12 mouse cellular contexts compared by ENCODE assay signal in the genomic region with DNA sequence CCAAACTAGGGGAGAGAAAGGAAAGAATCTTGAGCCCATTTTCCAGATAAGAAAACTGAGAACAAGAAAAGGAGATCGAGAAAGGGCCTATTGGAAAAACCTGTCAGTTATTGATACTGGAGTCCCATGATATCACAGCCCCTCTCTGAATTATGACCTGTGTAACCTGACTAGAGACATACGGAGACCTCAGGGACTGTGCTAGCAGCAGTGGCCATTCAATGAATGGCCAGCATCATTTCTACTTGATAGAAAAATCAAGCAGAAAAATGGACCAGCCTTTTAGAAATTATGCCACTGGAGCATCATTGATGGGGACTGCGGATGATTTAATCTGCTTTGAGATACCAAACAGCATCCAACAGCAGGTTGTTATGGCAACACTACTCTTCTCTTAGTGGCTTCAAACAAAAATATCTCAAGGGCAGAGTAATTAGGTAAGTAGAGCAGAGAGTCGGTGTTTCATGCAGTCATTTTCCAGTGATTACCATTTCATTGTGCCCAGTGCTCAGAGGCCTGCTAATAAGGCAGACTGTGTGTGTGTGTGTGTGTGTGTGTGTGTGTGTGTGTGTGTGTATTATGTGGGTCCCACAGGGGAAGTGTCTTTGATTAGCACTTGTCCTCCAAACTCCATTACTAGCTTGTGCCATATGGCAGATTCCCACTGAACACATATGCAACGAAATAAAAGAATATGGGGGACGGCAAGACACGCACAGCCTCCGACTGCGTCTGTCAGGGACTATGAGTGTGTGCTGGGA. TPM values are rescaled to one million over a fixed set of nuclear protein-coding genes. Genes with fewer than 3 reads are reported as not detected.
A peak's percentile ranks its signal among the peaks of the same experiment; 100 is the strongest.
DNase-seq lines count a peak whose midpoint lies in the region; ATAC-seq and TF ChIP-seq lines count a peak whose summit lies in the region.
"Had no signal": no experiment of that assay in that cellular context is flagged by ENCODE, and none has a peak within 500 bp of the region (broad histone marks: within the 10 kb centered on the region; RNA-seq: fewer than 3 reads in every experiment).

No protein-coding gene starts in this region.

- H3K9ac ChIP-seq in forebrain, embryonic 14.5 days (ENCODE audit: low read length), result no peak overlapping the region
- H3K9ac ChIP-seq in midbrain, postnatal 0 days (replicated peaks; ENCODE audit: low read length, poor library complexity, severe bottlenecking), result no peak overlapping the region

- no peaks in the 10 kb centered on the region for H3K36me3 ChIP-seq in forebrain, embryonic 14.5 days (ENCODE audit: control insufficient read depth, insufficient read depth, low read length)
- H3K36me3 ChIP-seq in midbrain, postnatal 0 days (ENCODE audit: insufficient read depth, low read length), result no peaks in the 10 kb centered on the region

- peak overlapping the region; percentile 9; the same call in 1 of the 2 replicates for H3K27ac ChIP-seq in forebrain, embryonic 14.5 days (ENCODE audit: low read depth, low read length)
- H3K27ac ChIP-seq in layer of hippocampus, adult 2 months, result peak overlapping the region; percentile 71
- peak overlapping the region; percentile 62 for H3K27ac ChIP-seq in midbrain, postnatal 0 days (ENCODE audit: low read depth, low read length)
- H3K27ac ChIP-seq: kidney, postnatal 0 days; macrophage had no signal

- peaks cover 4% of the 10 kb centered on the region; the same call in 1 of the 2 replicates for H3K4me1 ChIP-seq in forebrain, embryonic 14.5 days (ENCODE audit: control insufficient read depth, insufficient read depth, low read length)
- no peaks in the 10 kb centered on the region; the same call in 1 of the 2 replicates for H3K4me1 ChIP-seq in midbrain, postnatal 0 days (ENCODE audit: insufficient read depth, low read length)

- DNase-seq in frontal cortex, postnatal 14 days (ENCODE audit: low spot score in 2 of 2), result no peak
- peak; percentile 73 for DNase-seq in forebrain, embryonic 14.5 days (ENCODE audit: low spot score)
- DNase-seq in layer of hippocampus, adult 2 months (ENCODE audit: low spot score in 2 of 2), result peak; percentile 58 to 77
- peak; percentile 72 for DNase-seq in midbrain, postnatal 0 days (ENCODE audit: low spot score)
- no peak for DNase-seq in kidney, postnatal 36 days
- DNase-seq in heart, adult 9 months (ENCODE audit: low spot score in 2 of 2), result no peak
- DNase-seq: adrenal gland, postnatal 36 days had no signal

- WGBS in forebrain, embryonic 14.5 days, result 62% methylated on average over 9 of the region's 9 CpGs
- 50% methylated on average over 9 of the region's 9 CpGs for WGBS in midbrain, postnatal 0 days

- H3K4me2 ChIP-seq in forebrain, embryonic 14.5 days (ENCODE audit: low read length), result no peak overlapping the region
- no peak overlapping the region for H3K4me2 ChIP-seq in midbrain, postnatal 0 days (ENCODE audit: low read depth, low read length, poor library complexity, severe bottlenecking)

- peak; percentile 77 for ATAC-seq in frontal cortex, adult (ENCODE audit: low TSS enrichment)
- peak; percentile 85 for ATAC-seq in forebrain, embryonic 14.5 days
- ATAC-seq in midbrain, postnatal 0 days (ENCODE audit: low FRiP score), result peak; percentile 75; the same call in 1 of the 2 replicates
- no peak for ATAC-seq in megakaryocyte progenitor cell, adult 5-6 weeks (replicated peaks; ENCODE audit: poor library complexity)

- no peak for TF ChIP-seq CTCF in layer of hippocampus, adult 2 months (conservative IDR thresholded peaks at IDR 0.05)
- no peak for TF ChIP-seq CTCF in midbrain, postnatal 0 days (IDR thresholded peaks at IDR 0.05)

- H3K9me3 ChIP-seq in forebrain, embryonic 14.5 days (replicated peaks; ENCODE audit: control insufficient read depth, low read length), result no peaks in the 10 kb centered on the region
- H3K9me3 ChIP-seq in midbrain, postnatal 0 days (ENCODE audit: low read length), result no peaks in the 10 kb centered on the region

- H3K27me3 ChIP-seq in forebrain, embryonic 14.5 days (replicated peaks; ENCODE audit: control insufficient read depth, insufficient read depth, low read length), result no peaks in the 10 kb centered on the region
- no peaks in the 10 kb centered on the region for H3K27me3 ChIP-seq in midbrain, postnatal 0 days (ENCODE audit: insufficient read depth, low read length)
- H3K27me3 ChIP-seq: Patski had no signal

- no peak overlapping the region for H3K4me3 ChIP-seq in forebrain, embryonic 14.5 days (ENCODE audit: low read depth, low read length)
- H3K4me3 ChIP-seq in layer of hippocampus, adult 2 months, result no peak overlapping the region
- no peak overlapping the region for H3K4me3 ChIP-seq in midbrain, postnatal 0 days (ENCODE audit: low read depth, low read length)

RNA-seq across cellular contexts. Expression of a gene that starts 16.6 kb away (rescaled TPM):
- 46.0 and 55.6 TPM in 2 replicates for polyA plus RNA-seq in forebrain, embryonic 14.5 days (2014; fragmentation: Nextera tagmentation; extraction: Ambion mirVana)
- total RNA-seq in layer of hippocampus, adult 2 months (2021), result 100 to 1,000 TPM; 107 to 122 TPM
- total RNA-seq in midbrain, postnatal 0 days (2014; rRNA removed), result 59.5 and 75.0 TPM in 2 replicates
- polyA plus RNA-seq in midbrain, postnatal 0 days (2015; fragmentation: Nextera tagmentation; extraction: Ambion mirVana), result 69.7 and 73.1 TPM in 2 replicates
- total RNA-seq in megakaryocyte progenitor cell, adult 5-6 weeks (2015), result not detected in 2 replicates
- total RNA-seq in megakaryocyte progenitor cell, adult 5-6 weeks (2017), result not detected in 2 replicates
- polyA plus RNA-seq: macrophage had no signal

Comparison
In these comparisons a context has a peak if more than half of its experiments do, and no peak if none do; other contexts are left out.
1. DNase-seq: peak in forebrain, embryonic 14.5 days (single experiment), layer of hippocampus, adult 2 months (2 of 2) and midbrain, postnatal 0 days (single experiment); none in frontal cortex, postnatal 14 days (0 of 2), kidney, postnatal 36 days (0 of 2) and heart, adult 9 months (0 of 2).
2. H3K27ac ChIP-seq: peak in every context shown above with its lines; median percentile 71 in layer of hippocampus, adult 2 months; 62 in midbrain, postnatal 0 days; 9 in forebrain, embryonic 14.5 days.
3. RNA of a gene that starts 16.6 kb away (total RNA-seq): 107 to 122 TPM in layer of hippocampus, adult 2 months and 59.5 to 75.0 TPM in midbrain, postnatal 0 days; not detected in megakaryocyte progenitor cell, adult 5-6 weeks; every median in the first group is over 10 times any median in the second.